Mouse (Mus musculus) hindbrain, postnatal 0 days (tissue): ENCODE measurements at regions not wholly inside any gene's neighbourhood (a gene's known extent, or its start where the extent isn't known, plus 50 kb on each side); places are given as distances from the start of the nearest gene placed in this dataset.
"Not testable (repeated sequence)": the region's sequence is repeated elsewhere in the genome, so short reads cannot be mapped to it uniquely, and the experiment has no call there.

ENCODE experiments used
- ATAC-seq: fragments of 200-750 bp; cut with Nextera tagmentation; 2 replicates; pipeline ENCODE4 v1.8.0; 2017; ENCODE audit warnings: mild to moderate bottlenecking, moderate TSS enrichment, moderate library complexity
- DNase-seq: peaks from one replicate; pipeline ENCODE4 v3.0.0-alpha.2; 2015; ENCODE audit warnings: low spot score
- H3K27ac ChIP-seq: fragments of 300-500 bp; sonication (generic); 2 replicates; pipeline ENCODE4 v1.5.1; 2014; ENCODE audit warnings: mild to moderate bottlenecking
- H3K27me3 ChIP-seq: fragments of 300-500 bp; sonication (generic); 2 replicates; pipeline ENCODE4 v1.6.1; 2014; ENCODE audit warnings: low read length, mixed read lengths; ENCODE audit not compliant: insufficient read depth
- H3K36me3 ChIP-seq: fragments of 300-500 bp; sonication (generic); 2 replicates; pipeline ENCODE4 v1.6.1; 2014; ENCODE audit warnings: low read length, mixed read lengths; ENCODE audit not compliant: insufficient read depth
- H3K4me1 ChIP-seq: fragments of 300-500 bp; sonication (generic); 2 replicates; pipeline ENCODE4 v1.6.1; 2014; ENCODE audit warnings: antibody characterized with exemption, low read length, mixed read lengths; ENCODE audit not compliant: insufficient read depth
- H3K4me2 ChIP-seq: fragments of 300-500 bp; sonication (generic); 2 replicates; pipeline ENCODE4 v1.6.1; 2014; ENCODE audit warnings: low read depth, mild to moderate bottlenecking, low read length, moderate library complexity, mixed read lengths
- H3K4me3 ChIP-seq: fragments of 300-500 bp; sonication (generic); 2 replicates; pipeline ENCODE4 v1.5.1; 2014; ENCODE audit warnings: low read length
- H3K9ac ChIP-seq: fragments of 300-500 bp; sonication (generic); replicated peaks from 2 replicates; pipeline ENCODE4 v1.6.1; 2014; ENCODE audit warnings: mild to moderate bottlenecking, low read length, moderate library complexity, mixed read lengths
- H3K9me3 ChIP-seq: fragments of 300-500 bp; sonication (generic); 2 replicates; pipeline ENCODE4 v1.6.1; 2016; ENCODE audit warnings: low read length, mixed read lengths
- CTCF ChIP-seq: IDR thresholded peaks from 2 replicates; pipeline ENCODE4 v1.5.1; 2016; ENCODE audit warnings: antibody characterized with exemption, control low read depth, low read depth
- WGBS: fragments of 180-500 bp; shearing (Covaris S2); extraction: QIAGEN DNeasy Blood & Tissue Kit; methylation state at CpG from one replicate; pipeline ENCODE4 v1.1.7; 2014; 5-methylcytosine and 5-hydroxymethylcytosine counted together

- H3K4me3 ChIP-seq = no peak overlapping the region
- 73% methylated on average over 2 of the region's 2 CpGs for WGBS
- ATAC-seq = peak; percentile 76
- H3K9ac ChIP-seq = no peak overlapping the region
- TF ChIP-seq CTCF = no peak
- no peaks in the 10 kb centered on the region for H3K9me3 ChIP-seq
- no peaks in the 10 kb centered on the region for H3K4me1 ChIP-seq
- DNase-seq = peak; percentile 55
- no peak overlapping the region for H3K27ac ChIP-seq
- no peak overlapping the region for H3K4me2 ChIP-seq
- H3K27me3 ChIP-seq = no peaks in the 10 kb centered on the region
- no peaks in the 10 kb centered on the region for H3K36me3 ChIP-seq
Observed at GRCm38 (mm10) chr2:99470856-99471465, 803.9 kb upstream of the Gm10800 start.

GRCm38 (mm10) chr2:99431254-99431653 is 764.2 kb upstream of the Gm10800 start:
- Histone ChIP-seq H3K9ac (no peak overlapping the region), H3K9me3 (no peaks in the 10 kb centered on the region), H3K36me3 (no peaks in the 10 kb centered on the region), H3K4me1 (no peaks in the 10 kb centered on the region), H3K4me3 (no peak overlapping the region), H3K27ac (no peak overlapping the region), H3K4me2 (no peak overlapping the region), H3K27me3 (no peaks in the 10 kb centered on the region)
- DNase-seq (no peak), ATAC-seq (no peak)
- no peak for TF ChIP-seq CTCF

GRCm38 (mm10) chr2:99430511-99430910 is 763.4 kb upstream of the Gm10800 start:
- DNase-seq = peak; percentile 5

GRCm38 (mm10) chr2:99421622-99422021 is 754.5 kb upstream of the Gm10800 start:
- Histone ChIP-seq H3K36me3 (no peaks in the 10 kb centered on the region), H3K27me3 (no peaks in the 10 kb centered on the region), H3K4me2 (no peak overlapping the region), H3K4me1 (no peaks in the 10 kb centered on the region), H3K27ac (no peak overlapping the region), H3K9ac (no peak overlapping the region), H3K4me3 (no peak overlapping the region), H3K9me3 (no peaks in the 10 kb centered on the region)
- no peak for ATAC-seq
- no peak for DNase-seq
- TF ChIP-seq CTCF = no peak

More at GRCm38 (mm10) chr2:99430511-99430910, 763.4 kb upstream of the Gm10800 start:
- no peak overlapping the region for H3K27ac ChIP-seq
- no peak overlapping the region for H3K4me2 ChIP-seq
- H3K9ac ChIP-seq = no peak overlapping the region
- no peaks in the 10 kb centered on the region for H3K4me1 ChIP-seq
- no peaks in the 10 kb centered on the region for H3K27me3 ChIP-seq
- no peak overlapping the region for H3K4me3 ChIP-seq
- no peaks in the 10 kb centered on the region for H3K36me3 ChIP-seq
- H3K9me3 ChIP-seq = no peaks in the 10 kb centered on the region
- TF ChIP-seq CTCF = no peak
- no peak for ATAC-seq
- WGBS = 64% methylated on average over 2 of the region's 2 CpGs

- DNase-seq = no peak
- Histone ChIP-seq H3K27me3 (no peaks in the 10 kb centered on the region), H3K9ac (no peak overlapping the region)
Observed at GRCm38 (mm10) chr2:99409483-99409882, 742.4 kb upstream of the Gm10800 start.

GRCm38 (mm10) chr2:99379746-99380145 is 712.6 kb upstream of the Gm10800 start:
- no peak overlapping the region for H3K4me3 ChIP-seq
- DNase-seq (no peak), ATAC-seq (no peak)
- H3K9ac ChIP-seq = no peak overlapping the region
- no peaks in the 10 kb centered on the region for H3K27me3 ChIP-seq
- no peaks in the 10 kb centered on the region for H3K4me1 ChIP-seq
- H3K27ac ChIP-seq = no peak overlapping the region
- no peaks in the 10 kb centered on the region for H3K36me3 ChIP-seq
- no peak for TF ChIP-seq CTCF
- no peak overlapping the region for H3K4me2 ChIP-seq
- no peaks in the 10 kb centered on the region for H3K9me3 ChIP-seq

More at GRCm38 (mm10) chr2:99409483-99409882, 742.4 kb upstream of the Gm10800 start:
- Histone ChIP-seq H3K4me2 (no peak overlapping the region), H3K27ac (no peak overlapping the region), H3K4me1 (no peaks in the 10 kb centered on the region), H3K4me3 (no peak overlapping the region), H3K9me3 (no peaks in the 10 kb centered on the region), H3K36me3 (no peaks in the 10 kb centered on the region)
- ATAC-seq = no peak
- peak; percentile 48 for TF ChIP-seq CTCF
- WGBS = 36% methylated on average over 1 of the region's 1 CpGs

GRCm38 (mm10) chr2:99363651-99364050 is 696.5 kb upstream of the Gm10800 start:
- not testable (repeated sequence) for H3K36me3 ChIP-seq, ATAC-seq, H3K4me3 ChIP-seq, H3K9ac ChIP-seq, H3K27me3 ChIP-seq, H3K9me3 ChIP-seq, H3K4me2 ChIP-seq, H3K4me1 ChIP-seq, DNase-seq, H3K27ac ChIP-seq
- WGBS = 81% methylated on average over 3 of the region's 3 CpGs
